Mouse (Mus musculus): Measurements from ENCODE around the gene Coq10a.
A peak's percentile ranks its signal among the peaks of the same experiment; 100 is the strongest.
"Not testable (repeated sequence)": the region's sequence is repeated elsewhere in the genome, so short reads cannot be mapped to it uniquely, and the experiment has no call there.

Gene Coq10a

GRCm38 (mm10) chr10:128344568-128345275, 24.1 kb downstream of the Coq10a start:
- DNase-seq (ENCODE audit: low spot score in 2 of 2): peak; percentile 72 to 78

GRCm38 (mm10) chr10:128343436-128343835, 25.4 kb downstream of the Coq10a start:
- no peak for DNase-seq (ENCODE audit: low spot score in 2 of 2)

- DNase-seq (ENCODE audit: low spot score in 2 of 2): peak in 1 of 2 experiments; percentile 11
These were observed 28.5 kb downstream of the Coq10a start for GRCm38 (mm10) chr10:128340257-128340656.

- no peak for DNase-seq (ENCODE audit: low spot score in 2 of 2)
These were observed 29.8 kb downstream of the Coq10a start for GRCm38 (mm10) chr10:128338948-128339347.

- DNase-seq (ENCODE audit: low spot score in 2 of 2): peak in 1 of 2 experiments; percentile 24
These were observed 30.4 kb downstream of the Coq10a start for GRCm38 (mm10) chr10:128338415-128338814.

GRCm38 (mm10) chr10:128337306-128338181, 31.3 kb downstream of the Coq10a start, which contains the start of gene Cs:
TSS of gene Cs (plus strand) at chr10:128337734.
- peak; percentile 95 to 97 for DNase-seq (ENCODE audit: low spot score in 2 of 2)

- no peak for DNase-seq (ENCODE audit: low spot score in 2 of 2)
These were observed 32.2 kb downstream of the Coq10a start for GRCm38 (mm10) chr10:128336597-128336996.

GRCm38 (mm10) chr10:128336195-128336594, 32.6 kb downstream of the Coq10a start:
- DNase-seq (ENCODE audit: low spot score in 2 of 2): no peak

GRCm38 (mm10) chr10:128335582-128335981, 33.2 kb downstream of the Coq10a start:
- DNase-seq (ENCODE audit: low spot score in 2 of 2): peak; percentile 73 to 86

- not testable (repeated sequence) for DNase-seq (ENCODE audit: low spot score in 2 of 2)
These were observed 36.2 kb downstream of the Coq10a start for GRCm38 (mm10) chr10:128332358-128333249.

- DNase-seq (ENCODE audit: low spot score in 2 of 2): no peak
These were observed 41.2 kb downstream of the Coq10a start for GRCm38 (mm10) chr10:128327610-128328009.

- DNase-seq (ENCODE audit: low spot score in 2 of 2): no peak
These were observed 42.0 kb downstream of the Coq10a start for GRCm38 (mm10) chr10:128326825-128327224.

GRCm38 (mm10) chr10:128323516-128323915, 45.3 kb downstream of the Coq10a start:
- no peak for DNase-seq (ENCODE audit: low spot score in 2 of 2)

GRCm38 (mm10) chr10:128322141-128323108, 46.4 kb downstream of the Coq10a start, which contains the start of gene Cnpy2:
TSS of gene Cnpy2 (plus strand) at chr10:128322459.
- DNase-seq (ENCODE audit: low spot score in 2 of 2): peak; percentile 74 to 80

GRCm38 (mm10) chr10:128321641-128322040, 47.2 kb downstream of the Coq10a start:
- DNase-seq (ENCODE audit: low spot score in 2 of 2): no peak

- no peak for DNase-seq (ENCODE audit: low spot score in 2 of 2)
These were observed 53.2 kb downstream of the Coq10a start for GRCm38 (mm10) chr10:128315578-128315977.
